Mouse (Mus musculus) hindbrain, embryonic 14.5 days (tissue): ENCODE measurements around the gene Ifih1. TPM values are rescaled to one million over a fixed set of nuclear protein-coding genes. Genes with fewer than 3 reads are reported as not detected.

Source experiments
- ATAC-seq: fragments of 200-750 bp; cut with Nextera tagmentation; 2 replicates; pipeline ENCODE4 v1.8.0; 2017; ENCODE audit warnings: moderate number of reproducible peaks, mild to moderate bottlenecking, moderate TSS enrichment, moderate library complexity; ENCODE audit not compliant: low FRiP score
- DNase-seq: peaks from one replicate; pipeline ENCODE4 v3.0.0-alpha.2; 2015; ENCODE audit warnings: low spot score
- H3K27ac ChIP-seq: fragments of 300-500 bp; sonication (generic); 2 replicates; pipeline ENCODE4 v1.5.1; 2014; ENCODE audit warnings: mild to moderate bottlenecking, moderate library complexity
- H3K27me3 ChIP-seq: fragments of 300-500 bp; sonication (generic); 2 replicates; pipeline ENCODE4 v1.6.1; 2014; ENCODE audit warnings: mild to moderate bottlenecking, low read length, mixed read lengths; ENCODE audit not compliant: control insufficient read depth, insufficient read depth
- H3K36me3 ChIP-seq: fragments of 300-500 bp; sonication (generic); replicated peaks from 2 replicates; pipeline ENCODE4 v1.6.1; 2014; ENCODE audit not compliant: control insufficient read depth, insufficient read depth
- H3K4me1 ChIP-seq: fragments of 300-500 bp; sonication (generic); replicated peaks from 2 replicates; pipeline ENCODE4 v1.6.1; 2014; ENCODE audit warnings: antibody characterized with exemption, low read length, mixed read lengths; ENCODE audit not compliant: control insufficient read depth, insufficient read depth
- H3K4me2 ChIP-seq: fragments of 300-500 bp; sonication (generic); replicated peaks from 2 replicates; pipeline ENCODE4 v1.6.1; 2014; ENCODE audit warnings: mild to moderate bottlenecking, moderate library complexity
- H3K4me3 ChIP-seq: fragments of 300-500 bp; sonication (generic); replicated peaks from 2 replicates; pipeline ENCODE4 v1.5.1; 2014; ENCODE audit warnings: mild to moderate bottlenecking, low read length
- H3K9ac ChIP-seq: fragments of 300-500 bp; sonication (generic); 2 replicates; pipeline ENCODE4 v1.6.1; 2014
- H3K9me3 ChIP-seq: fragments of 300-500 bp; sonication (generic); 2 replicates; pipeline ENCODE4 v1.6.1; 2016; ENCODE audit warnings: low read length; ENCODE audit not compliant: control insufficient read depth
- WGBS: fragments of 180-500 bp; shearing (Covaris S2); extraction: QIAGEN DNeasy Blood & Tissue Kit; methylation state at CpG from one replicate; pipeline ENCODE4 v1.1.7; 2014; 5-methylcytosine and 5-hydroxymethylcytosine counted together
- polyA plus RNA-seq: library from polyadenylated mRNA; unstranded; fragments of >200 nt; fragmentation: Nextera tagmentation; extraction: Ambion mirVana; gene quantifications from 2 replicates; pipeline ENCODE4 v1.2.1, GENCODE M21; 2014

The Ifih1 gene
- polyA plus RNA-seq, 1 experiment from 2014 or later, result 2.2 TPM

GRCm38 (mm10) chr2:62548104-62548503 is 98.0 kb downstream of the Ifih1 start:
- WGBS, result 94% methylated on average over 5 of the region's 5 CpGs
- no peaks in the 10 kb centered on the region for H3K4me1 ChIP-seq
- H3K27me3 ChIP-seq, result no peaks in the 10 kb centered on the region
- no peaks in the 10 kb centered on the region for H3K36me3 ChIP-seq
- no peak for ATAC-seq
- no peak for DNase-seq
- H3K4me3 ChIP-seq, result no peak overlapping the region
- no peak overlapping the region for H3K27ac ChIP-seq
- H3K9ac ChIP-seq, result no peak overlapping the region
- H3K9me3 ChIP-seq, result no peaks in the 10 kb centered on the region
- H3K4me2 ChIP-seq, result no peak overlapping the region

Other genes with a start within 250 kb of the Ifih1 start
- gene Dpp4, start 234.0 kb downstream of the Ifih1 start, polyA plus RNA-seq, result 1.1 and 1.4 TPM in 2 replicates
- 0.67 TPM in 1 of 2 replicates, not detected in the other for gene Gcg, start 162.6 kb downstream of the Ifih1 start, polyA plus RNA-seq
- gene Fap, start 72.2 kb downstream of the Ifih1 start, polyA plus RNA-seq, result 1.7 and 1.8 TPM in 2 replicates
- 4.2 and 4.5 TPM in 2 replicates for gene Gca, start 18.0 kb upstream of the Ifih1 start, polyA plus RNA-seq